Mouse (Mus musculus) cerebellum, postnatal 14 days (tissue): ENCODE data around the gene Clstn2.

Experiments
- DNase-seq, 2 experiments: peaks; one replicate each; pipeline ENCODE4 v3.0.0; 2021; ENCODE audit warnings: mixed read lengths in 2 of 2

Gene Clstn2

DNA sequence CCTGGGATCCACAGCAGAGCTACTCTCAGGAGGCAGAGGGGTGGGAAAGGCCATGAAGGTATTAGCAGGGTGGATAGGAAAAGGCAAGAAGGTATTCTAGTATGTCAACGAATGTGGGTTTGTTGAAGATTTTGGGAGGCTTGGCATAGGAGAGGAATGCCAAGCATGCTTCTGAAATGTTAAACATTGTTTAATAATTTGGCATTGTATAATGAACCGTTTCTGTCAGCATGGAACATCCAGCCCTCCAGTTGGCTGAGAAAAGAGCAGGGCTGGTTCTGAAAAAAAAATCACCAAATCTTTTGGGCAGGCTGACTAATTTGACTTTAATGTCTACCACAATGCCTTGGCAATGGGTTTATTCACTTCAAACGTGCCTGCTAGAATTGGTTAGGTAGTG, 355.9 kb downstream of the Clstn2 start:
- DNase-seq: no peak

DNA sequence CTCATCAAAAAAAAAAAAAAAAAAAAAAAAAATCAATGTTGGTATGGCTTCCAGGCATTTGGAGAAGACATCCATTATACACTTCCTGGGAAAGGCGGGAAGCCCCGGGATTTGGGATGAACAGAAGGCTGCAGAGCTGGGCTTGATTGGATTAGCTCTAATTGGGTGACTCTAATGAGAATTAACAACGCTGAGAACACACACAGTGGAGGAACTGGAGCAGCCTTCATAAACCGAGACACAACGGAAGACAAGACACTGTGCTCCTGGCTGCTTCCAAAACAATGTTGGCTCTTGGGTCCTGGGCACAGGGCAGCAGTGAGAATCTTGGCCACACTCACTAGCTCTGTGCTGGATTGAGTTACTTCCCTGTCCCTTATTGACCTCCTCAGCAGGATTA, 360.3 kb downstream of the Clstn2 start:
- DNase-seq: peak; percentile 51 to 63

DNA sequence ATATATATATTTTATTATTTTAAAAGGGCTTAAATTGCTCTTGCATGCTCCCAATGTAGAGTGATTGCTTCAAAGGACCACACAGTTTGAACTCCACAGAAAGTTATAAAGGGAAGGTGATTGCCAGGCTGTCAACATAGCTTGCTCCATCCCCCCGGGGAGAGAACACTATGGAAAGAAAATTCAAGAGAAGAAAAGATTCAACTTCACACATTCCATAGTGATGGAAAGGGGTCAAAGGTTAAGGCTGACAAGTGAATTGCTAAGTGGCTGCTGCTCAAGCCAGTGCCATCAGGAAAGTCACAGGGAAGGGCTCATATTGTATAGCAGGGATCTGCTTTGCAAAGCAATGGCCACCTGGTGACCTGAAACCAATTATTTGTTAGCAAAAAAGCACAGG, 360.8 kb downstream of the Clstn2 start:
- no peak for DNase-seq

GRCm38 (mm10) chr9:97670666-97671065, 362.3 kb downstream of the Clstn2 start:
- DNase-seq: no peak

DNA sequence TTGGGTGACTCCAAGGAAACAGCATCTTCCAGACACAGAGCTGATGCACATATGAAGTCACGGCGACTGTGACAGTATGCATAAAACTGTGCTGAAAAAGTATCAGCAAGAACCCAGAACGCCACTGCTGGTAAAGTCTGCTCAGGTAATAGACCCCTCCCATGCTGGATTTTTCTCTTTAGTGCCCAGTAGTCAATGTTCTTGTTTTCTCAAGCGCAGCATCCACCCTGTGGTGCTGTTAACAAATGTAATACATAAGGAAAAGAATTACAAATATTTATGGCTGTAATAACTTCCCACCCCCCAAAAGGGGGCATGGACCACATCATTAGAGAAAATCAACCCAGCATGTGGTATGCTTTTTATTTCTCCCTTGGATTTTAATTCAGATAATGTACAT, 372.0 kb downstream of the Clstn2 start:
- no peak for DNase-seq

GRCm38 (mm10) chr9:97658736-97659135, 374.2 kb downstream of the Clstn2 start:
- no peak for DNase-seq

DNA sequence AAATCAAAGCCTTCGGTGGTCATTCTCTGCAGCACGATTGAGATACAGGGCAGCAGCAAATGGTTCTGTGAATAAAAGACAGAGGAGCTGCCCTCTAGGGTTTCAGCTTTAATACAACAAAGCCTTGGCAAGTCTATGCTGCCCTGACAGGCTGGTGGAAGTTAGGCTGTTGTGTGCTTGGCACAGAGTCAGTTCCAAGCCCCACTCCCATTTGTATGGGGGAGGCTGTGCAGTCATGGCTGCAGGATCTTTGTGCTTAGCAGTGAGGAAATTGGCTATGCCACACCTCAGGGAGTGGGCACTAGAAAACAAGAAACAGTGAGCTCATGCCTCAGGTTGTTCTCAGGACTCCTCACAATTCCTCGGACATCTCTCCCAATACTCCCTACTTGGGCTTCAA, 384.6 kb downstream of the Clstn2 start:
- no peak for DNase-seq

- DNase-seq: no peak
Measured at GRCm38 (mm10) chr9:97645746-97646145, 387.2 kb downstream of the Clstn2 start.

DNA sequence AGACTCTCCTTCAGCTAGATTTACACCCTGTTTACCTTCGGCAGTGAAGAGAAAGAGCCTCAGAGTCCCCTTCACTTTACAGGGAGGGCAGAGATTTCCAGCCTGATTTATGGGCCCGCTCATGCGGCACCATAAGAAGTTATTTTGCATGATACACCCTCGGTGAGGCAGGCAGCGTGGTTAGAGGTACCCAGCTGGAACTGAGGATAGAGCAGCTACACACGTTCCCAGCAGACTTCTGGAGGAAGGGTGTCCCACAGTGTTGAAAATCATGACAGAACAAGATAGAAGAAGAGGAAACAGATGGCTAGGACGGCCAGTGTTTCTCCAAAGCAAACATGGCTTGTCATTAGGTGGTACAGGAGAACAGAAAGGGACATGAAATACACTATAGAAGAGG, 390.6 kb downstream of the Clstn2 start:
- DNase-seq: no peak

DNA sequence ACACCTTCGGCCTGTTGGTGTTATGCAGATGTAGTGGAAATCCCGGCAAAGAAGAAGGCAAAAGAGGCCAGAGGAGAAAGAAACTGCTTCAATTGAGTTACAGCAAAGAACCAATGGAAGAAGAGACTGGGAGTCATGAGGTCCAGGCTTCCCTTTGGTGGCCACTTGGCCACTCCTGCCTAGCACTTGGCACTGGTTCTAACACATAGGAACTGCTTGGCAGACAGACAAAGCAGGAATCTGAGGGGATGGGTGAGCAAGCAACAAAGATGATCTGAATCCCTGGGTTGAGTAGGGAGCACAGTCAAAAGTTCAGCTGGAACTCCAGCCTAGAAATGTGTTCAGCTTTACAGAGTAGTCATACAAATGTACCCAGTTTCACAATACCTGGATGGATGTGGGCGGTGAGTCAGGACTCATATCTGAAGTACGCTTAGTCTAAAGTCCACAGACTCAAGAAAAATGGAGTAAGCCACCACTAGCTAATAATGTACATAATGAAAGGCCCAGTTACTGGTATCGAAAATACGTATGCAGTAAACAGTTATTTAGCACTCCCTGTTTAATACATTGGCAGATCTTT, 392.9 kb downstream of the Clstn2 start:
- DNase-seq: peak; percentile 25 to 57

GRCm38 (mm10) chr9:97638683-97639354, 394.2 kb downstream of the Clstn2 start:
- DNase-seq: peak; percentile 31 to 60

DNA sequence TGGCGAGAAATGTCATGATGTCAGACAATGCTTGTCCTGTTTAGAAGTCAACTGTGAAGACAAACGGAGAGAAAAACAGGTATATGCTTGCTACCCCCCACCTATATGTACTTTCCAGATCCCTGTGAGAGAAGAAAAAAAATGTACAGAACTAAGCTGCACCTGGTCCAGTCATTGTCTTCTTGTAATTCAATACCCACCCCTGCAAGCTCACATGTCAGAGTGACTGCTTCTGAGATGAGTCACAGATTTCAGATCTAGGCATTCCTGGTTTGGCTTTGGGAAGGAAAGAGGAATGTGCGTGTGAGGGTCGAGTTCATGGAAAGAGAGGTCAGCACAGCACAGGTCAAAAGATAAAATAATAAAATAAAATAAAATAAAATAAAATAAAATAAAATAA, 397.6 kb downstream of the Clstn2 start:
- no peak for DNase-seq

- DNase-seq: no peak
Measured at GRCm38 (mm10) chr9:97634831-97635230, 398.1 kb downstream of the Clstn2 start.

DNA sequence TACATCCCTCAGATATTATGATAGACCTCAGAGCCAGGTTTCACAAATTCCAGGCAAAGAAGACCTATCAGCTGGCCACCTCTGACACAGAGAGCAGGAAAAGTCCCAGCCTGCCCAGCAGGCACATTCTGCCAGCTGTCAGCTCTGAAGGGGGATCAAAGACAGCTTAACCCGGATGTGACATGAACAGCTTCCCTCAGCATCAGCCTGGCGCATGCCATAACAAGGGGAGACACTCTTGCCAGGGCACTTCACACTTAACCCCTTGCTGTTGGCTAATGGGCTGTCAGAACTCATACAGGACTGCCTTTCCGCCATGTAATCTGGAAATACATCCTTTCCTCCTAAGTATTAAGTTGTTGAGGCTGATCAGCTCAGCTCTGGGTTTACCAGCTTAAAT, 403.8 kb downstream of the Clstn2 start:
- no peak for DNase-seq

GRCm38 (mm10) chr9:97628361-97628908, 404.5 kb downstream of the Clstn2 start:
- no peak for DNase-seq

GRCm38 (mm10) chr9:97627916-97628315, 405.1 kb downstream of the Clstn2 start:
- DNase-seq: no peak

DNA sequence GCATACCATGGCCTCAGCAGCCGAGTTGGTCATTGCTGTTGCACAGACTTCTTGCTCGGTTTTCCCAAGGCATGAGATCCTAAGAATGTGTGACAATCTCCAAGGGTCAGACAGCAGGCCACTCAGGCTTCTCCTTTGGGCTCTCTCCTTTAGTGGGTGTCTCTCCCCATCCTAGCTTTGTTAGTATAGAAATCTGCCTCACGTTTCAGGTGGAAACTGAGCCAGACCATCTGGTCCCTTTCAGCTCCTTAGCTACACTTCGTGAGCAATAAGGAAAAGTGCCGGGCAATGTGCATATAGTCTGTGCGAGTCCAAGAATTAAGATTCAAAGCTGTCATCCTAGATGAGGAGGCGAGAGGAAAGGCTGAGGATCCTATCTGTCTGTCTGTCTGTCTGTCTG, 422.4 kb downstream of the Clstn2 start:
- peak in 1 of 2 experiments; percentile 27 for DNase-seq

- DNase-seq: no peak
Measured at GRCm38 (mm10) chr9:97603729-97604128, 429.3 kb downstream of the Clstn2 start.

DNA sequence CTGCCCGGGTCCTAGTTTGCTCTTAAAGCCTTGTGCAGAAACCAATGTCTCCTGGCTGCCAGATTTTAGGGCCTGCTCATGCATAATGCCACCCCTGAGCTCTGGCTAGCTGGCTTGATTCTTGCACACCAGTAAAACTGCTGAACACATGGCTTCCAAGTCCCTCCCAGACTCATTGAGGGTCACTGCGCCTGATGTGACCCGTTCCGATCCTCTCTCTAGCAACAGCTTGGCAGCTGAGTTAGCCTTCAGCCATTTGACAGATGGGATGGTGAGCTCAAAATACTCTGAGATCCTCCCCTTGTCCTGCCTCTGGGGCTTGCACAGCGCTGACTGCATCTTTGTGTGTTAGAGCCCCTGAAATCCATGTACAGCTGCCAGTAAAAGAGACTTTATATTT, 430.5 kb downstream of the Clstn2 start:
- peak; percentile 40 to 41 for DNase-seq

GRCm38 (mm10) chr9:97599006-97599405, 434.0 kb downstream of the Clstn2 start:
- no peak for DNase-seq

DNA sequence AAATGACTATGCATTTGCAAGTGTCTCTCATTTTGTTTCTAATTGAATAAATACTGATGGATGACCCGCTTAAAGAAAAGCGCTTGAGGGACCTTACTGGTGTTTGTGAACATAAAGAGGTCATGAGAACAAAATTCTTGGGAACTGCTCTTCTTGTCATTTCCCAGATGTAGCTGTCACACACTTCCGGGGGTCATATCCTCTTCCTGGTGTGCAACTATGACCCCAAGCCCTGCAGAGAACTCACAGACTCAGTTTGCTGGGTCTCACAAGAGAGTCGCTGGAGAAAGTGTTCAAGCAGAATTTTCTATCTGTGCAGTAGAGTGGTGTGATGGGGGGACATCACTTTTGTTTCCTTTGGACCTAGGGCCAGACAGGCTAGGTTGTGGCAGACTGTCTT, 442.3 kb downstream of the Clstn2 start:
- no peak for DNase-seq

GRCm38 (mm10) chr9:97570881-97571280, 462.1 kb downstream of the Clstn2 start:
- peak; percentile 54 for DNase-seq

GRCm38 (mm10) chr9:97563121-97563520, 469.9 kb downstream of the Clstn2 start:
- DNase-seq: no peak

DNA sequence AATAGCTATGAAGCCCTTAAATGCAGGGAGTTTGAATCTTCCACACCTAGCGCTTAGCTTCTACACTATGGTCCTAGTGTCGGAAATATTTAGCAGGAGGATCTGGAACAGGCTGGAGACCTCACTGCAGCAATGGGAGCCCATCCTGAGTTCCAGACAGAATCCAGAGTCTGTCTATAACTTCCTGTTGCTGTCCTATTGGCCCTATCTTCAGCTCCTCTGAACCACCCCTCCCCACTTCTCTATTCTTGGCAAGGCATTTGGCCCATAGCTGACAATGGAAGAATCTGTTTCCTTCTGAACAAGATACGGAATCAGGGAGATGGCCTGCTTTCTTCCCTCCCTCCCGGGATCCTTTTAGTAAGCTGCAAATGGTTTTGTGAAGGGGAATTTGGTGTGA, 488.6 kb downstream of the Clstn2 start:
- no peak for DNase-seq

DNA sequence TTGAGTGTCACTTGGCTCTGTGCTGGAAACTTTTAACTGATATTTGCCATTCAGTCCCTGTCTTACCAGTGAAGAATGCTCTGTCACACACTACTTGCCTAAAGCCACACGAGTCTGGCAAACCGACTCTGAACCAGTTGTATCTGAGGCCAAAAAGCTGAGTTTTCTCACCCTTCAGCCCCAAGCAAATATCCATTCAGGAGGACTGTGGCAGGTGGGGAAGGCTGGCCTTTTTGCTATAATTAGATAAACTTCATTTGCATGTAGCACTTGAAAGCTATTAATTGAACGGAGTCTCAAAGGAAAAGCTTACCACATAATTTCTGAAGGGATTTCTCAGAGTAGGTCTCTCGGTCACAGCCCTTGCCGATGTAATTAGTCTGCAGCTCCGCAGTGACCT, 491.6 kb downstream of the Clstn2 start:
- no peak for DNase-seq
